Mouse (Mus musculus): ENCODE data around the gene Mapkapk2. TPM values are rescaled to one million over a fixed set of nuclear protein-coding genes. Genes with fewer than 3 reads are reported as not detected.
"Not testable (repeated sequence)": the region's sequence is repeated elsewhere in the genome, so short reads cannot be mapped to it uniquely, and the experiment has no call there.

Gene Mapkapk2
- total RNA-seq, 2 experiments from 2014 or later = 31.2 to 34.0 TPM

DNA sequence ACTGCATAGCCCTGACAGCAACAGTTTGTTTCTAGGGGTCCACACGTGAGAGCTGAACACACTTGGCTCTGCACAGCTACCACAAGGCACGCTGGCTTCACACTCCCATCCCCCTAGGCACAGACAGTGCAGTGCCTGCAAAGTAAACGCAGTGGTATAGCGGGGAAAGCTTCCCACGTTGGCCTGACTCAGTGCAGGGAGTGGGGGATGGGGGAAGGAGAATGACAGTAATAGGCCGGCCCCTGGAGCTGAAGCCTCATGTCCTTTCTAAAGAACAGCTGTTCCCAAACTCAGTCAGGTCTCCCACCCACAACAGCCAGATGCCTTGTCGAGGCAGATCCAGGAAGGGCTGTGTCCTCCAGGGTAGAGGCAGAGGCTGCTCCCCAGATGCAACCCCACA lies 46.6 kb downstream of the Mapkapk2 start:
- no peak for DNase-seq (ENCODE audit: low spot score in 2 of 2)

DNA sequence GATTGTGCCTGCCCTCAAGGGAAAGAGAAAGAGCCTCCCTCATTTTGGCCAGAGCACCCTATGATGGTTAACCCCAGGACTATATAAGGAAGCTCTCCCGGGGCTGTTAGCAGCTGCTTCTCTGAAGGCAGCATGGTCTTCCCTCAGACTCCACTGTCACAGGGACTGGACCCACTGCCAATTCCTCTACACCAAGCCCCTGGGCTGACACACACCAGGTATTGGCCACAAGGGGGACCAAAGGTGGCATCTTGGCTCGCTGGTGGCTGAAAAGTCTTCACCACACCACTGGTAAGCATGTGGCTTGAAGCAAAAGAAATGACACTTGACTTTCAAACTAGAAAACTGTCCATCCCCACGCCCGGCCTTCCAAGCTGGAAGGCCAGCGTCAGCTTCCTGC lies 47.0 kb downstream of the Mapkapk2 start:
- DNase-seq (ENCODE audit: low spot score in 2 of 2) = no peak

DNA sequence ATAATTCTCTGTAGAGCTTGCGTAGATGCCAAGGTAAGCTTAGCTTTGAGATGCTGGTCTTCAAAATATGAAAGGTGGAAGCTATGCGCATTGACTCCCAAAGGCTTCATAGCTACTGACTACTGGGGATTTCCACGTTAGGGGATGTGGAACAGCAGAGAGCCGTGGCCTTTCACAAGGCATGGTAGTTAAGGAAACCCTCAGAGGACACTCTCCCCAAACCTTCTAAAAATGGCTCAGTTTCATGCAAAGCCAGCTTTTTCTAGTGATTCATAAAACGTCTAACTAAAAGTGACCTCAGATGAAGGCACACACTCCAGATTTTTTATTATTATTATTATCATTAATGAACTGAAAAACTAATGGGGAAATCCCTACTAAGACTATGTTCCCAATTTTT lies 47.6 kb downstream of the Mapkapk2 start:
- no peak for DNase-seq (ENCODE audit: low spot score in 2 of 2)

DNA sequence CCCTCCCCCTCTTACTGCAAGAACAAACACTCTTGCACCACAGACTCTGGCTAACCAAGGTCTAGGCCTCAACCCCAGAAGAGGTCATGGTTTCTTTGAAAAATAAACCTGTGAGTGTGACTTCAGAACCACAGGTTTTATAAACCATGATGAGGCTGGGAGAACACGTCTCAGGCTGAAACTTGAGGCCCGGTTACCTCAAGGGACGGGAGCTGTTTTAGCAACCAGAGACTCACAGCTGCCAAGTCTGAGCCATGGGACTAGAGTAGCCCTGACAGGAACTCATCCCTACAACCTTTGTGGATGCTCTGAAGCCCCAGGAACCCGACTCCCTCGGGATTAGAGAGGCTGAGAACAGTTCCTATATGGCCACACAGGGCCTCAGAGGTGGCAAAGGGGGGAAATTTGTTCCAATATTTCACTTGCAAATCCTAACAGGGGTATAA lies 48.2 kb downstream of the Mapkapk2 start:
- DNase-seq (ENCODE audit: low spot score in 2 of 2) = no peak

DNA sequence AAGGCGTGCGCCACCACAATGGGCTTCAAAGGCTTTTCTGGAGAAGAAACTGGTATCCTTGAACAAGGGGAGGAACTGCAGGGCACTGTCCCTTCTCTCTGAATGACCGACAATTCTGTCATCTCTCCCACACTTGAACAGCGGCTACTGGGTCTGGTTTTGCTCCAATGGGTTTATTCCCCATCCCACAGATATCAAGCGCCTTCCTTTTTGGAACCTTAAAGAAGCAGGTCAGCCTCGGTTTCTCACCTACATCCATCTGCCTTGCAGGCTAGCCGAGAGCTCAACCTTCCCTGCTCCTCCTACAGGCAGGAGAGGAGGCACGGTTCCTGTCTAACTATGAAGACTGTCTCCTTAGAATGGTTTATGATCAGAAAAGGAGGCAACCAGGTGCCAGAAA lies 48.7 kb downstream of the Mapkapk2 start:
- no peak for DNase-seq (ENCODE audit: low spot score in 2 of 2)

DNA sequence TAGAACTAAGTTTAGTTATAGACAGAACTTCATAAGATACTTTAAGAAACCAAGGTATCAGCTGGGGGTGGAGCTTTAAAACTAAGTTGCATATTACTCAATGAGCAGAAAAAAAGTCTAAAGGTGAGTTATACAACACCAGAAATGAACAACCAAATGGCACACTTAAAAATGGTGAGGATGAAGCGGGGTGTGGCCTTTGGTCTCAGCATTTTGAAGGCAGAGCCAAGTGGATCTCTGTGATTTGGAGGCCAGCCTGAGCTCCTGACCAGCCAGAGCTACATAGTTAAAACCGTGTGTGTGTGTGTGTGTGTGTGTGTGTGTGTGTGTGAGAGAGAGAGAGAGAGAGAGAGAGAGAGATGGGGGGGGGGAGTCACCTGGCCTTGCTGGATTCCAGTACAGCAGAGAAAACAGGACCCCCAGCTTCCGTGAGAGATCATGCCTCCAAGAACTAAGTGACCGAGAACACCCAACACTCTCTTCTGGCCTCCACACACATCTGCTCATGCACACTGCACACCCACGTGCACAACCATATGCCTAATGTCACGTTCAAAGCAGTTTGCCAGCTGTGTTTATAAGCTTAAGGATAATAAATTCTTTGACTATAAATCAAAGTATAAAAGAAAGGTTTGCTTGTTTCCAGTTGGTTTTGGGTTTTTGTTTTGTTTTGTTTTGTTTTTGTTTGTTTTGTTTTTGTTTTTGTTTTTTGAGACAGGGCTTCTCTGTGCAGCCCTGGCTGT lies 49.3 kb downstream of the Mapkapk2 start:
- no peak for DNase-seq (ENCODE audit: low spot score in 2 of 2)

DNA sequence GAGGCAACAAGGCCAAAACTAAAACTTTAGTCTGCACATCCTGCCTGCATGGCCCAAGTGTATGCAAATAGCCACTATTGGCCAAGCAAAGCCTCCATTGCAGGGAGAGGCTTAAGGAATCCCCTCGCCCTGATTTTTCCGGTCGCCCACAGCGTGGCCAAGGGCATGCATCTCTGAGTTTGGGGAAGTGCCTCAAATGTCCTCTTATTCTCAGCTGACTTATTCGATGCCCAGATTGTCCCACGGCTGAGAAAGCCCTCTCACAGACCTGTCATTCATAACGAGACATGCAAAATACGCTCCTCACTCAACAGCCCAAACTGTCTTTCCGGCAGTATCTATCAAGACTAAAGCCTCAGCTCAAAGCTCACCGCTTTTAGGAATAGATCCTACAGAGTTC lies 51.0 kb downstream of the Mapkapk2 start:
- no peak for DNase-seq (ENCODE audit: low spot score in 2 of 2)

DNA sequence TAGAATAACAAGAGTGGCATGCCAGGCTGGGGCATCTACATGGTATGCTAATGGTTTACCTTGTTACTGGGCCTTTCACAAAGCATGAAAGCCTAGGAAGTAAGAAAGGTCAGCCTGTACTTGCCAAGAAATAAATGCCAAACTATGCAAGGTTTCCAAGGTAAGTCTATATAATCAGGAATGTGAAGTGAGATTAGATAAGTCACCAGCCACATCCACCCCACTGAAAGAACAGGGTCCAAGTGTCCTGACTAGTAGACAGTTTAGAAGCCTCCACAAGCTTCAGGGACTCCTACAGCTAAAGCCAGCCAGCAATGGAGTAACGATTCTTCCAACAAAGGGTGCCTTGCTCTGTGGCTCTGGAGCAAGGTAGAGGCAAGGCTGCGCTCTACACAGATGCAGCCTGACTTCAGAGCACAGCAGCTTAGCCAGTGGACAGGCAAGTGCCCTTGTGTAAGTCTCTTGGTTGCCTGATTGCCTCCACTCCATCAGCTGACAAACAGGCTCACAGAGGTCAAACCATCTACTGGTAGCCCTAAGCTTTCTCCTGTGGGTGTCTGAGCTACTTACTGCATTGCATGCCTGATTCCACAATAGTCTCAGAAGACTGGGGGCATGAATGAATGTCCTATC lies 51.8 kb downstream of the Mapkapk2 start:
- no peak for DNase-seq (ENCODE audit: low spot score in 2 of 2)

DNA sequence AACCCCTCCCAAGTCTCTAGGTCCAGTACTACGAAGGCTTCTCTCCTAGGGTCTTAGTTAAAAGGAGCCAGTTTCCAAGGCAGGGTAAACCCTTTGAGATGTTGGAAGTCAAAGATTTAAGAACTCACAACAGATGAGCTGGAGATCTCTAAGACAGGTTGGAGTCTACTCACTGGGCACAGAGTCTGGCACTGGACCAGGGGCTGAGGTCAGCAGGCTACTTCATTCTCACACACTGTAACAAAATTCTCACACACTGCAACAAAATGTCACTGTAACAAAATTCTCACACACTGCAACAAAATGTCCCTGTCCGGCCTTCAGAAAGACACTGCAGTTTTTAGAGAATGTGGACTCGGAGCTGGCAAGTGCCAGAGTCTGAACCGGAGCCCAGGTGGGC lies 54.0 kb downstream of the Mapkapk2 start:
- DNase-seq (ENCODE audit: low spot score in 2 of 2) = no peak

DNA sequence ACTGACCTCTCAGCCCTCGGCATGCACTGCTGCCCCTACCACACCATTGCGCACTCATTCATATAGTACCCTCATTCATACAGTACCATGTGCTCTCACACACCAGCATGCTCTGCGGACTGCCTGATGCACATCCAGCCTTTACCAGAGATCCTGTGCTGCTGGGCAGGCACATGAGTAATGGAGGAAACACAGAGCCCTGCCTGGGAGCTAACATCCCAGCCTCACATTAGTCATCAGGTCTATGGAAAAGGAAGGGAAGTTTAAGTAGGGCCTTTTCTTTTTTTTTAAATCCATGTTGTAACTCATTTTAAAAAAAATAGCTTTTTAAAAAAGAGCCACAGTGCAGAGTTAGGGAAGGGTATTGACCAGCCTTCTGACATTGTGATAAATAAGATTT lies 54.9 kb downstream of the Mapkapk2 start:
- DNase-seq (ENCODE audit: low spot score in 2 of 2) = no peak

DNA sequence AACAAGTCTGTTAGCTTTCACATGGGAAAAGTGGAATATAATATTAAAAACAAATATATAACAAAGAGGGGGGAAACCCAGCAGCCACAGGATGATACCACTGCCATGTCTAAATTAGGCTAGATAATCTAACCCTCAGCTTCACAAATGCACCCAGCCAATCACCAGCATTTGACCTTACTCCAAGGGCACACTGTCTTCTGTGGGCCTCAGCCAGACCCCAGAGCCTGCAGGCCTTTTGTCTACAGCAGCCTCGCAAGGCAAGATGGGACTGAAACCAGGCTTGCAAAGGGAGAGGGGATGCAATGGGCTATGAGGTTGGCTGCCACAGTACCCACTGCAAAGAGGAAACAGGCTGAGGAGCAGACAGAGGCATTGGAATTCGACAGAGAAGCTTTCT lies 55.4 kb downstream of the Mapkapk2 start:
- no peak for DNase-seq (ENCODE audit: low spot score in 2 of 2)

DNA sequence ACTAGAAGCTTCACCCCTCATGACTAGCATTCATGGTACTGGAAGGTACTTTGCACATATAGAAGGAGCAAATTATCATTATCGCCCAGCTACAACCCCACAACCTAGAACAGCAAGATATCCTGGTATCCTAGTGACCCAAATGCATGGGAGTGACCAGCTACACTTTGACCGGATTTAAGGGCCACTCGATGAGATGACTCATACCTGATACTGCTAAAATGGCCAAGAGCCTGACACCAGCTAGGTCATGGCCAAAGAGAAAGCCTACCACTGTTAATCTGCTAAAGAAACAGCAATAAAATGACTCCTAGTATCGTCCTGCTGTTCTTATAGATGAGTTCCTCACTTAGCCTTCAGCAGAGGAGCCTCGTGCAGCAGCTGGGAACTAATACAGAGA lies 58.1 kb downstream of the Mapkapk2 start:
- no peak for DNase-seq (ENCODE audit: low spot score in 2 of 2)

DNA sequence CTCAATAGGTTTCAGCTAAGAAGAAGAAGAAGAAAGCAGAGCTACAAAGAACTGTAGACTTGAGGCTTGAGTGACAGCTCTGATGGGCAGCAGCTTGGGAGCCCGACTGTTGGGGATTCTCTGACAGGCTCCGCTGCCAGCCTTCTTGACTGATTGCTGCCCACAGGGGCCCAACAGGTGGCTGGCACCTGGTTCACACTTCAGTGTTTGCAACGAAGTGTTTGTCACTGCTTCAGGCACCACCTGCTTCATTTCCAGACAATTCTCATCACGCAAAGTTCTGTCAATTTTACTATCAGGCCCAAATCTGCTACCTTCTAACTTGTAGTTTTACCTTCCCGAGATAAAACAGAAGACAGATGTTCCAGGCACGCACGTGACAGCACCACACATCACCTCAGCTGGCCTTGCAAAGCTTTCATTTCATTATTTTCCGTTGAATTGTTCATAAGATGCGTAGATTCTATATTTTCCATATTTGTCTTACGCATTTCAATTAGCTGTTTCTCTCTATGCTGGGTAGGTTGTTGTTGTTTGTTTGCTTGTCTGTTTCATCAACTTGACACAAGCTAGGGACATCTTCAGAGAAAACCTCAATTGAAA lies 59.1 kb downstream of the Mapkapk2 start:
- DNase-seq (ENCODE audit: low spot score in 2 of 2) = no peak

DNA sequence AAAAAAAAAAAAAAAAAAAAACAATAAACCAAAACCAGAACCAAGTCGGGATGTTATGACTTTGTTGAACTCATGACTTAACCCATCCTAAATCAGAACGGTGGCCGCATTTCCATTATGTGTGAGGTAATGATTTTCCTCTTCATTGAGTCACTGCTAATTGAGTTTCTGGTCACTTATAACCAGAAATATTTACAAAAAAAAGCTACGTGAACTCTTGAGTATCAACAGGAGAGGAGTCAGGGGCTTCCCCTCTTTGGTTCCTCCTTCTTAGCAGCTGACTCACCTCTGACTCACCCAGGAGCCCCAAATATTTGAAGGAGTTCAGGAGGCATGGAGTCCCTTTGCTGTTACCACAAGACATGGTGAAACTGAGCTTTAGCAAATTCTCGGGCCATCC lies 59.6 kb downstream of the Mapkapk2 start:
- DNase-seq (ENCODE audit: low spot score in 2 of 2) = no peak

DNA sequence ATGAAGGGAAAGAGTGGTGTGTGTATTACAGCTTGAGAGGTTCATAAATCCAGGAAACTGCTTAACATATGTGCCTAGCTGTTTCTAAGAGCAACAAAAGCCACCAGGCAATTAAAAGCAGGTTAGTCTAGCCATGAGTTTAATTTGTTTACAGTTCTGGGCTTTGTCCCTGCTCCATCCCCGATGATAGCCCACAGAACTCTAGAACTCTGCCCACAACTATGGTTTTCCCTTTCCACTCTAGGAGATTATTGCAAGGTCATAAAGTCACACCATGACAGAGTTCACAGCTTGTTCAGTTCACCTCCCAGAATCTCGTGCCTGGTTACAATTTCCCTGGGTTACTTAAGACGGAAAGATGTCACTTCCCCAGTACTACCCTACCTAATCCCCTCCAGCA lies 66.4 kb downstream of the Mapkapk2 start:
- DNase-seq (ENCODE audit: low spot score in 2 of 2) = no peak

DNA sequence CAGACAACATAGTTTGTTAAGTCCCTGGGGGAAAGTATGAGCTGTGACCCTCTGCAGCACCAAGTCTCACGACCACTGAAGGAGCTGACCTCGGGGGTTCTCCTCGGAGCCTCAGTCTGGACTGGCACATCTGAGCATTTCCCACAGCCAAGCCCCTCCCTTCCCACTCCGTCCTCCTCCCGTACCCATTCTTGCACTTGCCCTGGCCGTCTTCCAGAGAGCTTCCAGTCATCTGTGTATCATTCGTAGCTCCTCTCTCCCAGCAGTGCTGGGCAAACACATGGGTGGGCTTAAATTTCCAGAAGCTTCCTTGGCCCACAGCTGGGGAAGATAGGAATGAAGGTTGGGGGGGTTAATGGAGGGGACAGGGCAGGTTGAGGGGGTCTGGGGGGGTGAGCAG lies 67.4 kb downstream of the Mapkapk2 start:
- DNase-seq (ENCODE audit: low spot score in 2 of 2) = no peak

DNA sequence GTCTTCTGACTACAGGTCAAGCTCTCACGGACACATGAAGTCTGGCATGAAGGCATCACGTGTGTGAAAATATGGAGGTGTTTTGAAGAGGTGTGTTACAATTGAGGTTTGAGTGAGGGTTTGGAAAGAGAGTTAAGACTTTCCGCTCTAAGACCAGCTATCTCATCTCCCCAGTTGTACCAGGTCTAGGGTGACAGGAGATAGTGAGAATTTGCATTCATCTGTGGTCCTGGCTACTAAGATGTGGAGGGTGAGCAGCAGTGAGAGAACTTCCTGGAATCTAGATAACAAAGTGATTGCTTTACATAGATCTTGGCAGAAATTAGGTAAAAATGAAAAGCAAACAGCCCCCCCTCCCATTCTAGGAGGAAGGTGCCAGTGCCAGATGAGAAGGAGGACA lies 68.4 kb downstream of the Mapkapk2 start:
- DNase-seq (ENCODE audit: low spot score in 2 of 2) = no peak

DNA sequence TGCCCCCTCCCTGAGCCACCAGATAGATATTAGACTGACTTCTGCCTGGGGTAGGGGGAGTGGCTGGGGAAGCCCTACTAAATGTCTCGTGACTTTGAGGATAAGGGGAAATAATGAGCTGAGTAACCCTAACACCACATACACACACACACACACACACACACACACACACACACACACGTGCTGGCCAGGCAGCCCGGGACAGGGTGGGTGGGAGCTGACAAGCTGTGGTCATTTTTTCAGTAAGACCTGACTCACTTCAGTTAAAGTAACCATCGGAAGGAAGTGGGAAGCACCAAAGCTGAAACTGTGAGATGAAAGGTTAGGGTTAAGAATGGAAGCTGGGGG lies 71.8 kb downstream of the Mapkapk2 start:
- no peak for DNase-seq (ENCODE audit: low spot score in 2 of 2)

DNA sequence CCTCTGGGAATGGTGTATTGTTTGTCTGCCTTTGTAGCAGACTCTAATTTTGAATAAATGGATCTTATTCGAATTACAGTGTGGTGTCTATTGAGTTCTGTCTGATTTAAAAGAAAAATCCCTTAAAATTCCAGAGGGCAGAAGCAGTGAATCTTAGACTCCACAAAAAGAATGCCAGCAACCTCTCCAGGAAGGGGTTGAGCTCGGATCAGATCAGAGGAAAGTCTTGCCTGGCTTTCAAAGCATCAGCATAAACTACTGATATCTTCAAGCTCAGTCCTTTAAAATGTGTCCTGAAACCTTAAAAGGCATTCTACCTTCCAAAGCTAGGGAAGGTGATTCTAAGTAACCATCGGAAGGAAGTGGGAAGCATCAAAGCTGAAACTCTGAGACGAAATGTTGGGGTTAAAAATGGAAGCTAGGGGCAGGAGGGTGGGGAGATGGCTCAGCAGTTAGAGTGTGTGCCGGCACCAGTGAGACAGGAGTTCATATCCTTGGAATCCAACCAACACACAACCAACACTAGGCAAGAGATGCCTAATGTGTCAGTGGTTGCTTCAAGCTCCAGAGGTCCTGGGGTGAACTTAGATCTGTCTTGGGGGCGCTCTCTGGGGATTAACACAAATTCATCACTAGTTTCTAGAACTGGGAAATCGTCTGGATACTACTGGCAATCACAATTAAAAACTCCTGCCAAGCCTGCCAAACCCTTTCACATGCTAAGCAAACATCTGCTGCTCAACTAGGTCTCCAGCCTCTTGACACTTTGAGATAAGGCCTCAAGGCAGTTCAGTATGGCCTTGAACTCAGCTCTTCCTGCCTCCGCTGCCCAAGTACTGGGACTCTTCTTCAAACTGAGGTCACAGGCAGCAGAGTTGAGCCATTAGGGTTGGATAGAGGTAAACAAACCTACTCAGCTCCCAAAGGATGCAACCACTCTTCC lies 72.5 kb downstream of the Mapkapk2 start:
- no peak for DNase-seq (ENCODE audit: low spot score in 2 of 2)

DNA sequence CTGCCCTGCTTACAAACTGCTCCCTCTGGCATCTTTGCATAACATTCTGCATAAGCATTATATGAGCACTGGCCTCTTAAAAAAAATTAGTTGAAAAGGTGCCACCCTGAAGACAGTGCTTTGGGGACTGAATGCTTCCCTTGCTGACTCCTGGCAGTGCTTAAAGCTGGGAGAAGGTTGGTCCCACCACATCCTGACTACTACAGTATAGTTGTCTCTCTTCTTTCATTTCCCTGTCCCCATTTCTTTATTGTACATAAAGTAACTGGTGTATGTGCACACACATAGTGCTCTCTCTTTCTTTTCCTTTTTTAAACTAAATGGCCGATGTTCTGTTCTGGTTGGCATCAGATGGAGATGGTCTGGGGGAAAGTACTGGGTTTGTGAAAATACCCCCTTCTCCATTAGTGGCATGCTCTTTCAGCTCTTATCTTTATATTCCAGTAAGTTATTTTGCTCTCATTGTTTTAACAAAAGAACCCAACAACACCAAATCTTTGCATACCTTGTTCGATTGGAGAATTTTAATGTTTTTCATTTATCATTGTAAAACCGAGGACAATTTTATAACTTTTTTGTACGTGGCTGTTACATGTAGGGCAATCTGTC lies 74.3 kb downstream of the Mapkapk2 start:
- not testable (repeated sequence) for DNase-seq (ENCODE audit: low spot score in 2 of 2)

DNA sequence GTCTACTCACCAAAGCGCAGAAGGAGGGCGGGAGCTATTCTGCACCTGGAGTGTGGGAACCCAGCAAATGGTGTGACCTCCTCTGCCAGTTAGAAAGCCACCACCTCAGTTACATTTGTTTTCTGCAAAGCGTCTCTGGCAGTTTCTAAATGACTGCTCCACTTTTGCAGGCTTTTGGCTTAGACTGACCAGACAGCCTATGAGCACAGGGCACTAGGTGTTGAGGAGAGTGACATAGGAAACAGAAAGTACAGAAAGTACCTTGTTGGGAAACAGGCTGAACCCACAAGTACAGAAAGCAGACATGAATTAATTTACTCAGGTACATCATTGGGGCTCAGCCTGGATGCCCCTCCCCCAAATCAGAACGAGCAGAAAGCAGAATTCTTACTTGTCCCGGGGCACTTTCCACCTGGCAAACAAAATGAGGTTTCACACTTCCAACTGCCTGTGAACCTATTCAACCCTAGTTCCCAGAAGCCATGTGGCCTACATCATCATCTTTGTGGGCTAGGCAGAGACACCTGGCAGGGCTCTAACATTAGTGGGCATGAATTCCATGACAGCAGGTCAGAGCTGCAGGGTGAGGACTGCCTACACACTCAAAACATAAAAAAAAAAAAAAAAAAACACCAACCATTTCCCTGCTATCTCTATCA lies 74.9 kb downstream of the Mapkapk2 start:
- DNase-seq (ENCODE audit: low spot score in 2 of 2) = no peak
